Mouse (Mus musculus): ENCODE results near the gene Hs6st1. TPM values are rescaled to one million over a fixed set of nuclear protein-coding genes. Genes with fewer than 3 reads are reported as not detected.

The Hs6st1 gene
- polyA plus RNA-seq, 1 experiment, result 44.9 TPM

DNA sequence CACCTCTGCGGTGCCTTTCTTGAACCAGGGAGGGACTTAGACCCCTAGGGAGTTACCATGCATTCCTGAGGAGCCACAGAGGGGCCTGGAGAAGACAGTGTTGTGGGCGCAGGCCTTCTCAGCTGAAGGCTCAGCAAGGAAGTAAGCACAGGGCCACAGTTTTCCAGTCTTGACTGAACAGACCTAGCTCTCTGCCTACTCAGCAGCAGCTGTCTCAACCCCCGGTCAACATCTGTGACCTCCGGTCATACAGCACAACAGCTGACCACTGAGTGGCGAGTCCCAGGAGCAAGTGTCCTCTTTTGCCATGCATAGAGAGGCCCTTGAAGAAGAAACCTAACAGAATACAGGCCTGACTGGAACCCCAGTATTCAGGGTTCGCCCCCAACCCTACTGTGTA is 14.0 kb downstream of the Hs6st1 start:
- no peak for DNase-seq (ENCODE audit: extremely low spot score in 1 of 2, low spot score in 1 of 2)

- no peak for DNase-seq (ENCODE audit: extremely low spot score in 1 of 2, low spot score in 1 of 2)
Measured at GRCm38 (mm10) chr1:36083554-36083953, 15.4 kb downstream of the Hs6st1 start.

- no peak for DNase-seq (ENCODE audit: extremely low spot score in 1 of 2, low spot score in 1 of 2)
Measured at GRCm38 (mm10) chr1:36085069-36085468, 16.9 kb downstream of the Hs6st1 start.

- no peak for DNase-seq (ENCODE audit: extremely low spot score in 1 of 2, low spot score in 1 of 2)
Measured at GRCm38 (mm10) chr1:36088367-36088766, 20.2 kb downstream of the Hs6st1 start.

GRCm38 (mm10) chr1:36089481-36089880 is 21.3 kb downstream of the Hs6st1 start:
- no peak for DNase-seq (ENCODE audit: extremely low spot score in 1 of 2, low spot score in 1 of 2)

GRCm38 (mm10) chr1:36090011-36090721 is 22.0 kb downstream of the Hs6st1 start:
- DNase-seq (ENCODE audit: extremely low spot score in 1 of 2, low spot score in 1 of 2), result no peak

- no peak for DNase-seq (ENCODE audit: extremely low spot score in 1 of 2, low spot score in 1 of 2)
Measured at GRCm38 (mm10) chr1:36090722-36091110, 22.5 kb downstream of the Hs6st1 start.

DNA sequence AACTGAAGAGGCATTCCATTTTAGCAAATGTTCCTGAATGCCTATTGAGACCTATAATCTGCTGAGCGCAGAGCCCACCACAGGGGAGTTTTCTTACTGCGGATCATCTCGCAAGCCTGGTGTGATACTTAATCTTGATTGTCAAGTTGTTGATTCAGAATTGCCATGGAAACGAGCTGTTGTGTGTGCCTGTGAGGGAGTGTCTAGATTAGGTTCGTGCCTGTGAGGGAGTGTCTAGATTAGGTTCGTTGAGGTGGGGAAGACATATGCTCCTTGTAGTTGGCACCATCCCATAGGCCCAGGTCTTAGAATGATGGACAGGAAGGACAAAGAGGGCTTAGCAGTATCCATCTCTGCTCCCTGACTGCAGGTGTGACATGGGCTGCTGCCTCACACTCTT is 23.0 kb downstream of the Hs6st1 start:
- no peak for DNase-seq (ENCODE audit: extremely low spot score in 1 of 2, low spot score in 1 of 2)

GRCm38 (mm10) chr1:36093741-36094140 is 25.5 kb downstream of the Hs6st1 start:
- DNase-seq (ENCODE audit: extremely low spot score in 1 of 2, low spot score in 1 of 2), result no peak

GRCm38 (mm10) chr1:36095423-36096272 is 27.4 kb downstream of the Hs6st1 start:
- DNase-seq (ENCODE audit: extremely low spot score in 1 of 2, low spot score in 1 of 2), result peak; percentile 89 to 96

DNA sequence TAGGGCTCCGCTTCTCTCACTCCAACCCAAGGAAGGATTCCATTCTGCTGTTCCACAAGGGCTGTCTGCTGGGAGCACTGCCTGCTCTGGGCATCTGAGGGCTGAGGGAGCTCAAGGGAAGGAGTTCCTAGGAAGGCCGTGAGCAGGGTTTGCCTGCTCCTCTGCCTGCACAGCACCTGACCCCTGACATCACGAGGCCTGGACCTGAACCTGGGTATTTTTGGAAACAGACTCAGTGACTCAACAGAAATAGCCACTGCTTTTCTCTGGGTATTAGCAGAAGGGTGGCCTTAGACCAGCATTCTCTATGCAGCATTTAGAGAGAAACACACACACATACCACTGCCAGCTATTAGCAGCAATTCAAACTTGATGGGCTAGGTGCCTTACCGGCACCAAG is 30.2 kb downstream of the Hs6st1 start:
- DNase-seq (ENCODE audit: extremely low spot score in 1 of 2, low spot score in 1 of 2), result no peak

- no peak for DNase-seq (ENCODE audit: extremely low spot score in 1 of 2, low spot score in 1 of 2)
Measured at GRCm38 (mm10) chr1:36100371-36100770, 32.2 kb downstream of the Hs6st1 start.

DNA sequence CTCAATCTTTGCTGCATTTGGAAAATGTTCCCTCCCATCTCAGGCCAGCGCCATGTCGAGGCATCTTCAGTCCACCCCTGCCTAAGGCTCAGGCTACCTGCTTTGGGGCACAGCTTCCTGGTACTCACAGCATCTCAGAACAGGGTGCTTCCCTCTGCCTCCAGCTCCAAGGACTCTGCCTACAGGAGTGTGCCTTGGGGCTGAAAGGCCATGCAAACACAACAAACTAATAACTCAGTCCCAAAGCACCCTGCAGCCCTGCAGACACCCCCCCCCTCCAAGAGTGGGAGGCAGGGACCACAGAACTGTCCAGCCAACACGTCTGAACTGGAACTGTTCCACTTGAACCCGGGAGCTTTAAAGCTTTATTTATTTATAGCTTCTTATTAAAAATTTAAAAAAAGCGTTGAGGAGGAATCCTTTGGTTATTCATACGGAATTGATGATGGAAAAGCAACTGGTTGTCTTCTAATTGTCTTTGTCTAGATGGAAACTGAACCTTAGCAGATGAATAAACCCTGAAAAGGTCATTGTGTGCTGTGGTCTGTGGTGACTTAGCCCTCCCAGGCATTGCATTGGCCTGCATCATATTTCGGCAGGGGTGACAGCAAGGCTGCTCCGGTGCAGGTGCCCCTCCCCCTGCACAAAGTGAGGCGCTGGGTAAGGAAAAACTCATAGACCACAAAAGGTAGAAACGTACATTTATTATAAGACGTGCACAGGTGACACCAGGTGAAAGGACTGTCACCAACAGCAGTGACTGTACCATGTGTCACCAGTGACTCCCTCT is 37.9 kb downstream of the Hs6st1 start:
- DNase-seq (ENCODE audit: extremely low spot score in 1 of 2, low spot score in 1 of 2), result no peak

GRCm38 (mm10) chr1:36109987-36110386 is 41.8 kb downstream of the Hs6st1 start:
- DNase-seq (ENCODE audit: extremely low spot score in 1 of 2, low spot score in 1 of 2), result no peak

DNA sequence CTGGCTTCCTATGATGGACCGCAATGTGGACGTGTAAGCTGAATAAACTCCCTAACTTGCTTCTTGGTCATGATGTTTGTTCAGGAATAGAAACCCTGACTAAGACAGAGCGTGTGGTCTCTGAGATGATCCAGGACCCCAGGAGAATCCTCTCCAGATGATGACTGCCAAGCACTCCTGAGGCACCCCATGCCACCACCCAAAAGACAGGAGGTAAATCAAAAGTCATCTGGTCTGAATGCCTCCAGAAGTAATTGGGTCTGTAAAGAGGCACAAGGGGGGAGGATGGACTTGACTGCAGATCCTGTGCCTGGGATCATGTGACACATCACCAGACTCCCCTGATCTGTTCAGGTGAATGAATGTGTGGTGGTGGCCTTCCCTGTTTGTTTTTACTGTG is 44.5 kb downstream of the Hs6st1 start:
- no peak for DNase-seq (ENCODE audit: extremely low spot score in 1 of 2, low spot score in 1 of 2)

DNA sequence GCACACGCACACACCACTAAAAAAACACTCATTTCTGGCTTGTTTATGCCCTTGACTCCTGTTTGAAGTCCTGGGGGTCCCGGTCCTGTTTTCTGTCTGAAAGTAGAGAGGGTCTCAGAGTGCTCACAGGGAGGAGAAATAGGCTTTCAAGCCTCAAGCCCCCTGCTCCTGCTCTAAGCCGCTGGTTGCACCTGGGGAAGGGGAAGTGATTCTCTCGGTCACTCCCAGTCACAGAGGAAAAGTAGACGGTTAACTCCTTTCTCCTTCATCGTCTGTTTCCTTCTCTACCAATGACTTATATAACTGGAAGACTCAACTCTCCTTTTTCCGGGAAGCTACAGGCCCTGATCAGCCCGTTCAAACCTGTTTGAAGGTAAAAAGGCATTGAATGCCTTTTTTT is 45.5 kb downstream of the Hs6st1 start:
- no peak for DNase-seq (ENCODE audit: extremely low spot score in 1 of 2, low spot score in 1 of 2)

- no peak for DNase-seq (ENCODE audit: extremely low spot score in 1 of 2, low spot score in 1 of 2)
Measured at GRCm38 (mm10) chr1:36114844-36115243, 46.6 kb downstream of the Hs6st1 start.

- DNase-seq (ENCODE audit: extremely low spot score in 1 of 2, low spot score in 1 of 2), result no peak
Measured at GRCm38 (mm10) chr1:36116488-36116887, 48.3 kb downstream of the Hs6st1 start.

DNA sequence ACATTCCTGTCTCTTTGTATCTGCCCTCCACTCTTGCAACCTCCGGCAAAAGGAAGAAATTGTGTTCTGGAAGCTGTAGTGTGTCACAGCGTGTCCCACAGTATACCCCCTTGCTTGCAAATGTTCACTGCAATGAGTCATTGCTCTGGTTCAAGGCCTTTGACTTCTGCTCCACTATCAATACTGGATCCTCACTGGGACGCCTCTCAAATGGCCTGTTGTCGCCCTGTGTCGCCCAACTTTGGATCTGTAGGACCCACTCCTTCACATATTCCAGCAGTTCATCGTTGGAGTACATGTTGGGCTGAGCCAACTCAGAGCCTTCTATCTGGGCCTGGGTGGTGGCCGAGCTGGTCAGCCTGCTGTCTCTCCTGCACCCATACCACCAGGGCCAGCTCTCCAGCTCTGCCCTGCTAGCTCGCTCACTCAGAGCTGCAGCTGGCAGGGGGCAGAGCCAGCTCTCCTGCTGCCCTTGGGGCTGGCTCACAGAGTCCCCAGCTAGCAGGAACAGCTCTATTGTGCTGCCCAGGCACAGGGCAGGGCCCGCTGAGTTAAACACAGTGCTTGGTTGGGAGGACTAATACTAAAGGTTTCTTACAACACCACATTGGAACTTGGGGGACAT is 50.0 kb downstream of the Hs6st1 start:
- no peak for DNase-seq (ENCODE audit: extremely low spot score in 1 of 2, low spot score in 1 of 2)

DNA sequence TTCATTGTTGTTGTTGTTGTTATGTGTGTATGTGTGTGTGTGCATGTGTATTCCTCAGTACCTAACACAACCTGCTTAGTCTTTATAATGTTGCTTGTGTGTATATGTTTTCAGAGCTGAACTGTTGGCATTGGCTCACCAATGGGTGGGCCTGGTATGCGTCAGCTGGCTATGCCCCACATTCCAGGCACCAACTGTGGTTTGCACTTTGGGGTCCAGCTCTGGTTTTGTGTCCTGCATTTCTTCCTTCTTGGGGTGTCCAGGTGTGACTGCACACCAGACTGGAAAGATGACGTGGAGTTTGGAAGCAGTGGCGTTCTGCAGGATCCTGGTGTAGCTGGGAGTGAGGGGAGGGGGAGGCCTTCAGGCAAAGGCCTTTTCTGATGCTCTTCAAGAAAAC is 50.8 kb downstream of the Hs6st1 start:
- no peak for DNase-seq (ENCODE audit: extremely low spot score in 1 of 2, low spot score in 1 of 2)

GRCm38 (mm10) chr1:36119426-36119825 is 51.2 kb downstream of the Hs6st1 start:
- no peak for DNase-seq (ENCODE audit: extremely low spot score in 1 of 2, low spot score in 1 of 2)

Measured in frontal cortex, adult 2 months (tissue).